Mouse (Mus musculus) testis, adult 2 months (tissue): ENCODE results near the gene Gpank1. TPM values are rescaled to one million over a fixed set of nuclear protein-coding genes. Genes with fewer than 3 reads are reported as not detected.

Experiments
- H3K27ac ChIP-seq: fragments of 200-500 bp; 2 replicates; pipeline ENCODE4 v1.5.1; 2012; ENCODE audit warnings: low read depth, low read length; ENCODE audit not compliant: control insufficient read depth, insufficient read depth
- H3K27me3 ChIP-seq: fragments of 200-500 bp; 2 replicates; pipeline ENCODE4 v1.6.1; 2012; ENCODE audit warnings: mild to moderate bottlenecking, low read length, moderate library complexity; ENCODE audit not compliant: control insufficient read depth, insufficient read depth
- H3K36me3 ChIP-seq: fragments of 200-500 bp; 2 replicates; pipeline ENCODE4 v1.6.1; 2012; ENCODE audit warnings: mild to moderate bottlenecking, low read length; ENCODE audit not compliant: control insufficient read depth, insufficient read depth
- H3K4me1 ChIP-seq: fragments of 200-500 bp; 2 replicates; pipeline ENCODE4 v1.6.1; 2012; ENCODE audit warnings: low read length; ENCODE audit not compliant: control insufficient read depth, insufficient read depth
- H3K4me3 ChIP-seq: fragments of 200-500 bp; 2 replicates; pipeline ENCODE4 v1.5.1; 2012; ENCODE audit warnings: low read depth, mild to moderate bottlenecking, low read length, moderate library complexity, mixed read lengths; ENCODE audit not compliant: control insufficient read depth
- CTCF ChIP-seq: fragments of 200-500 bp; IDR thresholded peaks from 2 replicates; pipeline ENCODE4 v1.5.1; 2012; ENCODE audit warnings: low read depth, mild to moderate bottlenecking, inconsistent platforms, low read length, moderate library complexity; ENCODE audit not compliant: control insufficient read depth, insufficient read depth, insufficient replicate concordance
- POLR2A ChIP-seq: fragments of 200-500 bp; IDR thresholded peaks from 2 replicates; pipeline ENCODE4 v1.6.1; 2012; ENCODE audit warnings: low read depth, mild to moderate bottlenecking, inconsistent platforms, low read length, moderate library complexity; ENCODE audit not compliant: control insufficient read depth
- polyA plus RNA-seq: library from polyadenylated mRNA; depleted of rRNA; stranded (reverse); fragments of >200 nt; gene quantifications from 2 replicates; pipeline ENCODE4 v1.2.3, GENCODE M21; 2012

The Gpank1 gene
- polyA plus RNA-seq, 1 experiment: 70.0 TPM

DNA sequence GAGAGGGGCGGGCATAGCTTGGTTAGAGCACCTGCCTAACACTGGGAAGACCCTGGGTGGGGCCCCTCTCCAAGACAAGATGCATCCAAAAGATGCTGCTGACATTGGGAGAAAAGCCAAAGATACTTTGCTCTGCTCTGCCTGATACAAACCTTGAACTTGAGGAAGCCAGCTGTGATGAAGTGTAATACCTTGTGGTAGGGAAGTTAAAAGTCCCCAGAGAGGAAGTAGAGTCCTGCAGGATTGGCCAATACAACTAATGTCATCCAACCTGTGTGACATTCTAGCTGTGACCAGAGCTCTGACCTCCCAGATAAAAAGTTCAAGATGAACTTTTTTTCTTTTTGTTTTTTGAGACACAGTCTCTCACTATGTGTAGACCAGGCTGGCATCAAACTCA lies 3.8 kb downstream of the Gpank1 start:
- Histone ChIP-seq H3K4me3 (no peak overlapping the region), H3K27me3 (no peaks in the 10 kb centered on the region), H3K4me1 (peaks cover 26% of the 10 kb centered on the region), H3K36me3 (no peaks in the 10 kb centered on the region; the same call in none of the 2 replicates), H3K27ac (no peak overlapping the region)
- TF ChIP-seq CTCF (no peak), POLR2A (no peak)

- Histone ChIP-seq H3K4me1 (peaks cover 21% of the 10 kb centered on the region), H3K27ac (no peak overlapping the region), H3K27me3 (no peaks in the 10 kb centered on the region), H3K4me3 (no peak overlapping the region), H3K36me3 (no peaks in the 10 kb centered on the region; the same call in 1 of the 2 replicates)
- TF ChIP-seq CTCF: no peak
- no peak for TF ChIP-seq POLR2A
These were observed 4.3 kb downstream of the Gpank1 start for GRCm38 (mm10) chr17:35125578-35125977.

GRCm38 (mm10) chr17:35126206-35126611 lies 5.0 kb downstream of the Gpank1 start, which contains the start of gene D17H6S53E:
TSS of gene D17H6S53E (plus strand) at chr17:35126373.
- no peaks in the 10 kb centered on the region for H3K27me3 ChIP-seq
- peaks cover 20% of the 10 kb centered on the region for H3K4me1 ChIP-seq
- H3K27ac ChIP-seq: peak within 1 kb of the TSS; percentile 74
- H3K36me3 ChIP-seq: no peaks in the 10 kb centered on the region; the same call in 1 of the 2 replicates
- peak within 1 kb of the TSS; percentile 88 for H3K4me3 ChIP-seq
- TF ChIP-seq CTCF: no peak
- peak; percentile 57 for TF ChIP-seq POLR2A

DNA sequence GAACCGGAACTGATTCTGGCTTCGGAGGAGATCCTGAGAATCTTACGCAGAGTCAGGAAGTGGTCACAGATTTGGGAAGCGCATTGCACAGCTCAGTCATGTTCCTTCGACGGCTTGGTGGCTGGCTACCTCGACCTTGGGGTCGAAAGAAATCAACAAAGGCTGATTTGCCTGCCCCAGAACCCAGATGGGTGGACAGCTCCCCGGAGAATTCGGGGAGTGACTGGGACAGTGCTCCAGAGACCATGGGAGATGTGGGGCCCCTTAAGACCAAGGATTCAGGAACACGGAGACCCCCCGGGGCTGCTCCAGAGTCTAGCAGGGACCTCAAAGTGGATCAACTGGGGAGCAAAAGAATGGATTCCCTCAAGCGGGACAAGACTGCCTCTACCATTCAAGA lies 5.8 kb downstream of the Gpank1 start:
- H3K4me1 ChIP-seq: peaks cover 20% of the 10 kb centered on the region
- peak overlapping the region; percentile 88 for H3K4me3 ChIP-seq
- H3K27me3 ChIP-seq: no peaks in the 10 kb centered on the region
- no peaks in the 10 kb centered on the region; the same call in 1 of the 2 replicates for H3K36me3 ChIP-seq
- H3K27ac ChIP-seq: no peak overlapping the region; the same call in 1 of the 2 replicates
- no peak for TF ChIP-seq POLR2A
- no peak for TF ChIP-seq CTCF

- Histone ChIP-seq H3K36me3 (no peaks in the 10 kb centered on the region), H3K27ac (no peak overlapping the region), H3K27me3 (no peaks in the 10 kb centered on the region), H3K4me1 (peaks cover 20% of the 10 kb centered on the region), H3K4me3 (no peak overlapping the region)
- TF ChIP-seq CTCF (no peak), POLR2A (no peak)
These were observed 7.7 kb downstream of the Gpank1 start for GRCm38 (mm10) chr17:35128996-35129395.

GRCm38 (mm10) chr17:35131038-35131437 lies 9.8 kb downstream of the Gpank1 start:
- H3K27ac ChIP-seq: no peak overlapping the region
- TF ChIP-seq CTCF (no peak), POLR2A (no peak)
- H3K27me3 ChIP-seq: no peaks in the 10 kb centered on the region
- H3K36me3 ChIP-seq: no peaks in the 10 kb centered on the region
- no peak overlapping the region for H3K4me3 ChIP-seq
- H3K4me1 ChIP-seq: peaks cover 16% of the 10 kb centered on the region

DNA sequence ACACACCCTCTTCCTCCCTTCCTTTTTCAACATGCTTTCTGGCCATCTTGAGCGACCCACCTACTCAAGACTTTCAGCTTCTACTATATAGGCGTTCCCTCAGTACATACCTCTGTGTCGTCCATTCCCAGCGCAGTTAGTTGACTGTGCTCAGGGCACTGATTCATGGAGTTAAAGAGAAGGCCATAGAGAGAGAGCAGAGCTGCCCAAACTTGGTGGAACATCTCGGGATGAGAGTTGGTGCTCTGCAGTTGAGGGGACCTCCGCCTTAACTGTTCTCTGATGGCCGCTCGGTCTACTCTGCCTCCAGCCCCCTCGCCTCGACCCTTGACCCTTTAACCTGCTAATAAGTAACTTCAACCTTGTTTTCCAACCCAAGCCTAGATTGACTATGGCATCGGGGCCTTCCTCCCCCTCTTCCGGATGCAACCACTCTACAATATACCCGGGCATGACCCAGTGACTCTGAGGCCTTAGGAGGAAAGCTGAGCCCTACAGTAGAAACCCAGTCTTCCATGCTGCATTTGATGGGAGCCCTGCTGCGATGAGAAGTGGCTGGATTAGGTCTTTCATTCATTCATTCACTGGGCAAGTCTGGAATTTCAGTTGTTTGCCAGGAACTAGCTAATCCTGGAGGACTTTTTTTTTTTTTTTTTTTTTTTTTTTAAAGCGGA lies 10.4 kb downstream of the Gpank1 start, which contains the start of gene Apom:
Gene Apom (minus strand): TSS at position 551 of the 674 bp plus-strand sequence.
- Histone ChIP-seq H3K36me3 (peaks cover 2% of the 10 kb centered on the region), H3K4me1 (peaks cover 10% of the 10 kb centered on the region)
- TF ChIP-seq POLR2A (no peak), CTCF (no peak)

DNA sequence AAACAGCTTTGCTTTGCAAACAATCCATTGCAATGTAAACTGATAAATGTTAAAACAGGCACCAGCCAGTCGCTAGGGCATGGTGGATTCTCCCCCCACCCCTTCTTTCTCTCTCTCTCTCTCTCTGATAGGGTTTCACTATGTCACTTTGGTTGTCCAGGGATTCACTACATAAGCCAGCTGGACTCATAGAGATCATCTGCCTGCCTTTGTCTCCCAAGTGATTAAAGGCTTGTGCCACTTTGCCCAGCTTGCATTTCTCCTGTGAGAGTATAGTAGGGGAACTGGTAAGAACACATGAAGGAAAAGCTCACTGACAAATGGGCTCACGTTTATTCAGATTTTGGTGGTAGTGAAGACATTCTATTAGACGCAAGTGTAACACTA lies 10.9 kb downstream of the Gpank1 start:
- peaks cover 2% of the 10 kb centered on the region for H3K36me3 ChIP-seq
- no peaks in the 10 kb centered on the region for H3K27me3 ChIP-seq
- H3K4me1 ChIP-seq: peaks cover 5% of the 10 kb centered on the region
- no peak overlapping the region for H3K4me3 ChIP-seq
- TF ChIP-seq POLR2A: no peak
- no peak for TF ChIP-seq CTCF
- H3K27ac ChIP-seq: no peak overlapping the region

More for the DNA sequence above, 10.4 kb downstream of the Gpank1 start, which contains the start of gene Apom:
- Histone ChIP-seq H3K4me3 (no peak within 1 kb of the TSS), H3K27ac (no peak within 1 kb of the TSS), H3K27me3 (no peaks in the 10 kb centered on the region)
